Mouse (Mus musculus) small intestine, adult 2 months (tissue): ENCODE measurements around the gene Htr5b.

Experiments used
- CTCF ChIP-seq: fragments of 200-500 bp; IDR thresholded peaks from 2 replicates; pipeline ENCODE4 v1.5.1; 2012; ENCODE audit warnings: low read depth, mild to moderate bottlenecking, control low read depth, inconsistent platforms, low read length, moderate library complexity, mixed read lengths; ENCODE audit not compliant: insufficient replicate concordance, insufficient read length; ENCODE audit errors: extremely low read depth
- POLR2A ChIP-seq: fragments of 200-500 bp; IDR thresholded peaks from 2 replicates; pipeline ENCODE4 v1.6.1; 2012; ENCODE audit warnings: low read depth, mild to moderate bottlenecking, control low read depth, inconsistent platforms, low read length, moderate library complexity

GRCm38 (mm10) chr1:121477716-121478115 lies 50.5 kb downstream of the Htr5b start:
- TF ChIP-seq POLR2A = no peak
- no peak for TF ChIP-seq CTCF
